Mouse (Mus musculus): ENCODE measurements around the gene Hist1h2bj. TPM values are rescaled to one million over a fixed set of nuclear protein-coding genes. Genes with fewer than 3 reads are reported as not detected.

Gene Hist1h2bj
- total and polyA plus RNA-seq, 3 experiments, result 4.7 to 2,032 TPM; not detected in 1

DNA sequence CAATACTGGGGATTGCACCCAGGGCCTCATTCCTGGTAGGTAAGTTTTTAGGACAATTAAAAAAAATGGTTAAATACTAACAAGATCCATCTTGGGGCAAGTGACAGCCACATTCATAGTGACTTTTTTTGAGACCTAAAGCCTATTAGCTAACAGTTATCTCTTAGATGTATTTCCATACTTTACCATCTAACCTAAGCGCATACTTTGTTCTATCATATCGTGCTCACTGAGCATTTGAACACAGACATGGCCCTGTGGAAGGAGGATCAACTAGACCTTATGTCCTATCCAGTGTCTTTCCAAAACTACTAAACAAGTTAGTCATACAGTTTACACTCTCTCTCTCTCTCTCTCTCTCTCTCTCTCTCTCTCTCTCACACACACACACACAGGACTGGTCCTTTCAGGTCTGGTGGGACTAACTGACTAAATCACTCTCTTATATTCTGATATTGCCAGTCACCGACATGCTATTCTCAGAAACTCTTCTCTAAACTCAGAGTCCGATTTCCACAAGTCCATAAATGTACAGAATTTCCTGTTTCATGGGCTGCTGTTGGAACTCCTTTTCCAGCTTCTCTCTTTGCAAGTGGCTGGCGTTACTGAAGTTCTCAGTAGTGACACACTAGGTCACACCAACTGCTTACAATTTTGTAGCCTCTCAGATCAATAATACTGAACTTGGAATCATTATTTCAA, 9.1 kb upstream of the Hist1h2bj start:
- H3K9me3 ChIP-seq (replicated peaks; ENCODE audit: insufficient read depth, low read length), result no peaks in the 10 kb centered on the region
- DNase-seq (ENCODE audit: low read depth, low spot score), result peak; percentile 75
- peak overlapping the region; percentile 17 to 43; a peak in 3 of 4 replicates for H3K4me3 ChIP-seq (ENCODE audit: control insufficient read depth in 1 of 2, insufficient read depth in 1 of 2, low read depth in 2 of 2, low read length in 2 of 2)
- no peak for TF ChIP-seq ETS1 (IDR thresholded peaks at IDR 0.05; ENCODE audit: low read depth, low read length)
- no peak for TF ChIP-seq NELFE (IDR thresholded peaks at IDR 0.05; ENCODE audit: low read depth, low read length)
- peaks cover 0 to 4% of the 10 kb centered on the region in 2 experiments; a peak in 2 of 4 replicates for H3K4me1 ChIP-seq (ENCODE audit: control insufficient read depth in 1 of 2, insufficient read depth in 2 of 2, low read length in 2 of 2)
- no peaks in the 10 kb centered on the region; the same call in 1 of the 2 replicates for H3K79me2 ChIP-seq (ENCODE audit: control insufficient read depth, insufficient read depth, low read length, poor library complexity)
- H3K36me3 ChIP-seq (ENCODE audit: control insufficient read depth in 1 of 2, insufficient read depth in 2 of 2, low read length in 2 of 2), result peaks cover 0 to 22% of the 10 kb centered on the region in 2 experiments; a peak in 2 of 4 replicates
- H3K27ac ChIP-seq (ENCODE audit: control insufficient read depth, low read depth, low read length), result peak overlapping the region; percentile 56; the same call in 1 of the 2 replicates
- no peaks in the 10 kb centered on the region for H3K27me3 ChIP-seq (ENCODE audit: control insufficient read depth in 1 of 2, insufficient read depth in 2 of 2, low read length in 2 of 2)
- peak overlapping the region; percentile 68 for H3K9ac ChIP-seq (ENCODE audit: control insufficient read depth, low read depth, low read length, poor library complexity, severe bottlenecking)

- TF ChIP-seq POLR2AphosphoS5 (IDR thresholded peaks at IDR 0.05; ENCODE audit: borderline replicate concordance, low read depth, low read length) (peak; percentile 89; the same call in 1 of the 2 replicates), TAL1 (IDR thresholded peaks at IDR 0.05; ENCODE audit: low read length) (0 out of 2 replicates have a peak, but pooled peaks have one; percentile 4), SIN3A (IDR thresholded peaks at IDR 0.05; ENCODE audit: low read length) (no peak), POLR2AphosphoS2 (IDR thresholded peaks at IDR 0.05; ENCODE audit: low read length) (no peak), POLR2A (IDR thresholded peaks at IDR 0.05; ENCODE audit: control insufficient read depth in 1 of 2, insufficient read depth in 1 of 2, low read depth in 1 of 2, low read length in 2 of 2, poor library complexity in 1 of 2) (peak; percentile 76 to 93; a peak in 2 of 4 replicates), TBP (IDR thresholded peaks at IDR 0.05; ENCODE audit: low read depth, low read length) (peak; percentile 21; the same call in 1 of the 2 replicates), EP300 (IDR thresholded peaks at IDR 0.05; ENCODE audit: low read depth in 1 of 2, low read length in 2 of 2) (no peak)
- H3K27me3 ChIP-seq (ENCODE audit: control insufficient read depth in 1 of 2, insufficient read depth in 2 of 2, low read length in 2 of 2), result no peaks in the 10 kb centered on the region
- DNase-seq (ENCODE audit: low read depth, low spot score), result peak; percentile 81
- H3K27ac ChIP-seq (ENCODE audit: control insufficient read depth, low read depth, low read length), result peak overlapping the region; percentile 82
- peaks cover 0 to 22% of the 10 kb centered on the region in 2 experiments; a peak in 2 of 4 replicates for H3K36me3 ChIP-seq (ENCODE audit: control insufficient read depth in 1 of 2, insufficient read depth in 2 of 2, low read length in 2 of 2)
- H3K79me2 ChIP-seq (ENCODE audit: control insufficient read depth, insufficient read depth, low read length, poor library complexity), result no peaks in the 10 kb centered on the region; the same call in 1 of the 2 replicates
- no peaks in the 10 kb centered on the region for H3K9me3 ChIP-seq (replicated peaks; ENCODE audit: insufficient read depth, low read length)
- peak overlapping the region; percentile 68 for H3K9ac ChIP-seq (ENCODE audit: control insufficient read depth, low read depth, low read length, poor library complexity, severe bottlenecking)
- H3K4me3 ChIP-seq (ENCODE audit: control insufficient read depth in 1 of 2, insufficient read depth in 1 of 2, low read depth in 2 of 2, low read length in 2 of 2), result peak overlapping the region; percentile 17 to 43
- H3K4me1 ChIP-seq (ENCODE audit: control insufficient read depth in 1 of 2, insufficient read depth in 2 of 2, low read length in 2 of 2), result peaks cover 0 to 4% of the 10 kb centered on the region in 2 experiments; a peak in 2 of 4 replicates
Observed at GRCm38 (mm10) chr13:22034443-22035266, 8.4 kb upstream of the Hist1h2bj start.

Measured in MEL (cell line).